Mouse (Mus musculus) G1E-ER4 (cell line): Measurements from ENCODE around the gene Rassf7. TPM values are rescaled to one million over a fixed set of nuclear protein-coding genes. Genes with fewer than 3 reads are reported as not detected.

Source experiments
- GATA1 ChIP-seq: IDR thresholded peaks from one replicate; pipeline ENCODE4 v1.8.0; 2012; ENCODE audit warnings: low read length, inconsistent platforms
- polyA plus RNA-seq: library from polyadenylated mRNA; stranded (reverse); fragments of >175 nt; gene quantifications from 2 replicates; pipeline ENCODE4 v1.2.3, GENCODE M21; 2012

The Rassf7 gene
- polyA plus RNA-seq, 1 experiment, result 12.7 TPM

DNA sequence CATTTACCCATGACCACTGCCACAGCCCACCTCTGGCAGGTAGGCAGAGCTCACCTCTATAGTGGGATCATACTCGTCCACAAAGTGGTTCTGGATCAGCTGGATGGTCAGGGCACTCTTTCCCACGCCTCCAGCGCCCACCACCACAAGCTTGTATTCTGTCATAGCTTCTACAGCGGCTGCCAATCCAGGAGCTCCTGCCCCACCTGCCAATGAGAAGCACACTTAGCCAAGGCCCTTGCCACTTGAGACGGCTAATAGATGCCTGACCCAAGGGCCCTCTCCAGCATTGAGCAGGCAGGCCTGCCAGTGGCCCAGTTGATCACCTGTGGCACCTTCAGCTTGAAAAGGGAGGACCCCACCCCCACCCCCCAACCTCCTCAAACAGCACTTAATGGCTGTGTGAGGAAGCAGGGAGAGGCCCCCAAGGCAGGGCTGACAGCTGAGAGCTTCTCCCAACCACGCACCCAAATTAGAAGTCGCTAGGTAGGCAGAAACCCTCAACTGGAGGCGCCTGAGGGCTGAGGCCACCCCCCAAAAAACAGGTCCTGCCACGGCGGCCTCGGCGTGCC lies 22.8 kb upstream of the Rassf7 start:
- no peak for TF ChIP-seq GATA1

- TF ChIP-seq GATA1, result no peak
Observed at GRCm38 (mm10) chr7:141193348-141193856, 22.3 kb upstream of the Rassf7 start.

GRCm38 (mm10) chr7:141193948-141194347 lies 21.7 kb upstream of the Rassf7 start, which contains the start of the genes Hras and Lrrc56:
Hras (minus strand) TSS chr7:141194005.
Lrrc56 (plus strand) TSS chr7:141194157.
- TF ChIP-seq GATA1, result no peak

DNA sequence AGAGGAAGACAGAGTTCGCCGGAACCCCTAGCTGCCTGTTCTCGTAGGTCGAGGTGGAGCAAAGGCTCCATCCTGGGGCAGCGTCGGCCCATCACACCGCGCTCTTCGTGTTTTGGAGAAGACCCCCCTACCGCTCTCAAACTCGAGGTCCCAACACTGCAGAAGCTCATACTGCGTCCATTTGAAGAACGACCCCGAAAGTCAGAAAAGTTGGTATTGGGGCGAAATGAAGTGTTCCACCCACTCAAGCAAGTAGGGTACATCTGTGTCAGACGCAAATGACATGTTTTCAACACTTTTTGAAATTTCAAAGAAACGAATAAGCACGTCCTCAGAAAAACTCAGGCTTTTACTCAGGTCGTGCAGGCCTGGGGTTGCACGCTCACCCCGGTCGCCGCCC lies 21.3 kb upstream of the Rassf7 start:
- TF ChIP-seq GATA1, result no peak

GRCm38 (mm10) chr7:141194830-141195229 lies 20.8 kb upstream of the Rassf7 start:
- TF ChIP-seq GATA1, result no peak

GRCm38 (mm10) chr7:141195754-141196153 lies 19.9 kb upstream of the Rassf7 start:
- TF ChIP-seq GATA1, result no peak

- no peak for TF ChIP-seq GATA1
Observed at GRCm38 (mm10) chr7:141196619-141197282, 18.9 kb upstream of the Rassf7 start.

DNA sequence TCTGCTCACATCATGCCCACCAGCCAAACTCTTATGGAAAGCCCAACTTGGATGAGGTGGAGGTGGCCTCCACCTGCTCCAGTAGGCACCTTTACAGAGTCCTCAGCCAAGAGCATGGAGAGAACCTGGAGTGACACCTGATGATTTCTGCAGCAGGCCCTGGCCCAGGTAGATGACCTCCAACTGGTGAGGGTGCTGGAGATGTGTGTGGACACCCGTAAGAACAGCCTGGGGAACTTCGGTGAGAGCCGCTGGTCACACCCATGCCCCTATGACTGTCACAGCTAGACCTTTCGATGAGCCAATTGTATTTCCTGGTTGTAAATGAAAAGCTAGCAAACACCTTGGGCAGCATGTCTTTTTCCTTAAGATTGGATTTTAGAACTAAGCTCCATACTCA lies 17.5 kb upstream of the Rassf7 start:
- TF ChIP-seq GATA1, result no peak

GRCm38 (mm10) chr7:141204546-141204945 lies 11.1 kb upstream of the Rassf7 start:
- TF ChIP-seq GATA1, result no peak

- no peak for TF ChIP-seq GATA1
Observed at GRCm38 (mm10) chr7:141205504-141205903, 10.2 kb upstream of the Rassf7 start.

DNA sequence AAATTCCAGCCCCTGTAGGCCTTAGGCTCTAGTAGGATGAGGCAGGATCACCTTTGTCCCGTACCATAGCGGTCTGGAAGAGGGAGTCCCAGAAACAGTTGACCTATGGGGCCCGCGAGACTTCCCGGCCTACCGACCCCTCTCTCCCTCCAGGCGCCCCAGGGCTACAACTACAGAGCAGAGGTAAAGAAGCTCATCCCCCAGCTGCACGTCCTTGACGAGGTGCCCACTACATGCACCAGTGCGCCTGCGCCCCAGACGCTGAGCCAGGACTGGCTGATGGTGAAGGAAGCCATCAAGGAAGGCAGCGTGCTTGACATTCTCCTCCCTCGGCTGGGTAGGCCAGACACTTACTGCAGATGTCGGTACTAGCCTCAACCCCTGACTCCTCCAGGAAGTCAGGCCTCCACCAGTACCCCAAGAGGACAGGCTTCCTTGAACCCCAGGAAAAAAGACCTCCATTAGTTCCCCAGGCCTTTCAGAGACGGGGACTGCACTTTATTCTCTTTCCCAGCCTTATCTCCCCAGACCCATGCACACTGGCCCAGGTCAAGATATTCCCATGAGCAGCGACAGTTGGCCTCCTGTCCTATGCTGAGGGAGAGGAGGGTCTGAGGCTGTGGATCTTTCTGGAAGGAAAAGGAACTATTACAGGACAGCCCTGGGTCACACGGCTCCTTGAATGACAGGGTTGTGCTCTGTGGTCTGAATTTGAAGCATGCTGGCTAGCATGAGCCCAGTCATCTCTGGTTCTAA lies 9.3 kb upstream of the Rassf7 start:
- no peak for TF ChIP-seq GATA1

DNA sequence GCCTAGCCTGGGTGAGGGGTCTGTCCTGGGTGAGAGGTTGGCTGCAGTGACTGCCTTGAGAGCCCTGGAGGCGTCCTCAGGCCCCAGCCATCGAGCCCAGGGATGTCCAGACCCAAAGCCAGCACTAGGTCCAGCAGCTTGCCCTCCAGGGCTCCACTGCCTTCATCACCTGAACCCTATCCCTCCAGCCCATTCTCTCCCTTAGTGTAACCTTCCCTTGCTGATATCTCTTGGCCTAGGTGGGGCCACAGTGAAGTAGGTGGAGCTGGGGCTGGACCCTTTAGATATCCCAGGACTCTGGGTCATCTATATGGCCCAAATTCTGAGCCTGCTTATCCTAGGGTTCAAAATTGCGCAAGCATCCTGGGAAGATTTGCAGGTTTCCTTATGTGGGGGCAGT lies 6.1 kb upstream of the Rassf7 start:
- no peak for TF ChIP-seq GATA1

DNA sequence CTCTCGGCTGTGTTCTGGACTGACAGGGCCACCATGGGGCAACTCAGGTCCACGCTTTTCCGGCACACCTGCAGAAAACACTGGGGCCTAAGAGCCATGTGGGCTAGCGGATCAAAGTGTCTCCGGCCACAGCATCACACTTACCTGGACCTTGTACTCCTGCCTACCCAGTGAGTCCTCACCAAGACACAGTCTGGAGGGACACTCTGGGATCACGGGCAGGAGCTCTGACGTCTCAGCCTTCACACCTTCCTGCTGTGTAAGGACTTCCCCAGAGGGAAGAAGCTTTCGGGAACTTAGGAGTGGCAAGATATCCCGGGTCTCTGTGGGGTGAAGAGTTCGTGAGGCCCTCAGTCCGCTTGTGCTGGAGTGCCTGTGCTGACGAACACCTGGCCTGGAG lies 5.5 kb upstream of the Rassf7 start:
- TF ChIP-seq GATA1, result no peak

- no peak for TF ChIP-seq GATA1
Observed at GRCm38 (mm10) chr7:141210606-141211131, 5.0 kb upstream of the Rassf7 start.

GRCm38 (mm10) chr7:141213133-141213532 lies 2.5 kb upstream of the Rassf7 start:
- TF ChIP-seq GATA1, result no peak

DNA sequence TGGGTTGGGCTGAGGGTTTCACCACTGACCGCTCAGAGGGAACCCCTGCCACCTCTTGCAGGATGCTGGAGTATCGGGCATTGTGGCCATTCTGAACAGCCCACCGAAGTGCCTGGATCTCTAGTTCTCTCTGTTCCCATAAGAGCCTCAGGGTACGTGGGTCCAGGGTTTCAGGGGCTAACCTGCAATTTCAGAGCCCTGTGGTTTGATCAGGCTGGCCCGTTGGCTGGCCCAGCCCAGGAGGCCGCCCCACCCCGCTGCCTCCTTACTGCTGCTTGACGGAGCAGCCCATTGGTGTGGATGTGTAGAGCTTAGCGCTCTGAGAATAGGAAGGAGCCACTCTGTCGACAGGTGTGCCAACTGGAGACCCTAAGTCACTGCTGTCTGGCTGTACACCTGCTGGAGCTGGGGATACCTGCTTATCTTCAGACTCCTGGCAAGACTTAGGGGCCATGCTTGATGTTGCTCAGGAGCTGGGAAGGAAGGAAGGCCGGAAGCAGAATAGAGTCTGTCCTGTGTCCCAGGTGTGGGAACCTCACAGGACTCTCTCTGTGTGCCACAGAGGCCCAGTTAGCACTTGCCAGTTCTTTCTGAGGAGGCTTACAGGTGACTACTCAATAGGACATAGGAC lies 1.9 kb upstream of the Rassf7 start, which contains the start of gene Lmntd2:
Gene Lmntd2 (minus strand): TSS at position 476 of the 631 bp plus-strand sequence.
- no peak for TF ChIP-seq GATA1
